Comparison of ENCODE assay signal across 10 mouse cellular contexts in genomic region chr16:94588171-94588570, GRCm38 (mm10). TPM values are rescaled to one million over a fixed set of nuclear protein-coding genes. Genes with fewer than 3 reads are reported as not detected.
DNase-seq lines count a peak whose midpoint lies in the region; ATAC-seq and TF ChIP-seq lines count a peak whose summit lies in the region.
"Had no signal": no experiment of that assay in that cellular context is flagged by ENCODE, and none has a peak within 500 bp of the region (broad histone marks: within the 10 kb centered on the region; RNA-seq: fewer than 3 reads in every experiment).

No protein-coding gene starts in this region.

- TF ChIP-seq CTCF in gastrocnemius, adult 2 months (IDR thresholded peaks at IDR 0.05), result no peak

- peaks cover 60% of the 10 kb centered on the region for H3K4me1 ChIP-seq in limb, embryonic 12.5 days (replicated peaks)
- H3K4me1 ChIP-seq in limb, embryonic 10.5 days, result peaks cover 43% of the 10 kb centered on the region
- peaks cover 74% of the 10 kb centered on the region for H3K4me1 ChIP-seq in limb, embryonic 13.5 days

- intact Hi-C loops in gastrocnemius, adult 2 months (cut with DNase I), result loop anchor here (2.0 kb wide), 1 partner anchor 15 kb away; no protein-coding TSS in a partner anchor

- no peaks in the 10 kb centered on the region for H3K9me3 ChIP-seq in limb, embryonic 12.5 days
- no peaks in the 10 kb centered on the region for H3K9me3 ChIP-seq in limb, embryonic 10.5 days (replicated peaks)
- no peaks in the 10 kb centered on the region for H3K9me3 ChIP-seq in limb, embryonic 13.5 days

- H3K36me3 ChIP-seq in limb, embryonic 12.5 days, result no peaks in the 10 kb centered on the region
- H3K36me3 ChIP-seq in limb, embryonic 10.5 days, result peaks cover 5% of the 10 kb centered on the region; the same call in 1 of the 2 replicates
- no peaks in the 10 kb centered on the region for H3K36me3 ChIP-seq in limb, embryonic 13.5 days

- ATAC-seq in limb, embryonic 12.5 days (ENCODE audit: insufficient number of reproducible peaks, insufficient read depth, low FRiP score, low TSS enrichment, low read depth), result no peak; the same call in 1 of the 2 replicates
- peak; percentile 64; the same call in 1 of the 2 replicates for ATAC-seq in limb, embryonic 13.5 days (ENCODE audit: low FRiP score, low read depth)
- no peak for ATAC-seq in megakaryocyte progenitor cell, adult 5-6 weeks (replicated peaks; ENCODE audit: poor library complexity)

- WGBS in limb, embryonic 12.5 days, result 52% methylated on average over 8 of the region's 8 CpGs
- 74% methylated on average over 8 of the region's 8 CpGs for WGBS in limb, embryonic 10.5 days
- WGBS in limb, embryonic 13.5 days, result 40% methylated on average over 8 of the region's 8 CpGs

- no peak overlapping the region for H3K4me2 ChIP-seq in limb, embryonic 12.5 days
- peak overlapping the region; percentile 31 for H3K4me2 ChIP-seq in limb, embryonic 13.5 days (replicated peaks)

- H3K27me3 ChIP-seq in limb, embryonic 12.5 days, result no peaks in the 10 kb centered on the region
- H3K27me3 ChIP-seq in limb, embryonic 10.5 days (ENCODE audit: low read depth, poor library complexity, severe bottlenecking), result no peaks in the 10 kb centered on the region
- H3K27me3 ChIP-seq in limb, embryonic 13.5 days, result no peaks in the 10 kb centered on the region

- H3K27ac ChIP-seq in gastrocnemius, adult 2 months, result peak overlapping the region; percentile 89
- H3K27ac ChIP-seq in limb, embryonic 12.5 days, result peak overlapping the region; percentile 35; the same call in 1 of the 2 replicates
- H3K27ac ChIP-seq in limb, embryonic 10.5 days, result no peak overlapping the region
- H3K27ac ChIP-seq in limb, embryonic 13.5 days, result peak overlapping the region; percentile 28; the same call in 1 of the 2 replicates

- peak overlapping the region; percentile 31 for H3K4me3 ChIP-seq in gastrocnemius, adult 2 months
- no peak overlapping the region for H3K4me3 ChIP-seq in limb, embryonic 12.5 days (replicated peaks)
- H3K4me3 ChIP-seq in limb, embryonic 10.5 days, result no peak overlapping the region
- no peak overlapping the region for H3K4me3 ChIP-seq in limb, embryonic 13.5 days

- peak; percentile 56 for DNase-seq in gastrocnemius, adult 2 months
- no peak for DNase-seq in gastrocnemius, postnatal 10 days
- DNase-seq in limb, embryonic 10.5 days (ENCODE audit: low spot score), result no peak
- DNase-seq in ZHBTc4 (ENCODE audit: low read depth, low spot score), result peak; percentile 60
- DNase-seq in embryo, embryonic 11 days, result no peak
- DNase-seq: lung, postnatal 10 days; thymus, adult 18-20 months had no signal

- H3K9ac ChIP-seq in limb, embryonic 12.5 days (replicated peaks), result no peak overlapping the region
- H3K9ac ChIP-seq in limb, embryonic 13.5 days, result no peak overlapping the region

RNA-seq across cellular contexts. Expression of gene Dyrk1a, which starts 18.4 kb away (rescaled TPM):
- 10 to 100 TPM; 94.4 to 98.0 TPM for total RNA-seq in gastrocnemius, adult 2 months (2021)
- 10 to 100 TPM; 83.9 to 93.5 TPM for total RNA-seq in gastrocnemius, postnatal 10 days (2021)
- 9.8 and 11.6 TPM in 2 replicates for polyA plus RNA-seq in limb, embryonic 12.5 days (2016; fragmentation: Nextera tagmentation; extraction: Ambion mirVana)
- 8.2 and 8.9 TPM in 2 replicates for polyA plus RNA-seq in limb, embryonic 10.5 days (2016; fragmentation: Nextera tagmentation; extraction: Ambion mirVana)
- 10.3 and 11.5 TPM in 2 replicates for polyA plus RNA-seq in limb, embryonic 13.5 days (2015; fragmentation: Nextera tagmentation; extraction: Ambion mirVana)
- total RNA-seq in megakaryocyte progenitor cell, adult 5-6 weeks (2015), result 60.8 and 65.6 TPM in 2 replicates
- 49.4 and 58.3 TPM in 2 replicates for total RNA-seq in megakaryocyte progenitor cell, adult 5-6 weeks (2017)

Comparison
In these comparisons a context has a peak if more than half of its experiments do, and no peak if none do; other contexts are left out.
1. DNase-seq: peak in gastrocnemius, adult 2 months (single experiment) and ZHBTc4 (single experiment); none in gastrocnemius, postnatal 10 days (single experiment), limb, embryonic 10.5 days (single experiment) and embryo, embryonic 11 days (single experiment).